Mouse (Mus musculus) hindbrain, embryonic 12.5 days (tissue): ENCODE measurements around the gene Cpne9. TPM values are rescaled to one million over a fixed set of nuclear protein-coding genes. Genes with fewer than 3 reads are reported as not detected.

Experiments
- ATAC-seq: fragments of 200-750 bp; cut with Nextera tagmentation; 2 replicates; pipeline ENCODE4 v1.8.0; 2017; ENCODE audit warnings: moderate TSS enrichment; ENCODE audit not compliant: low FRiP score
- H3K27ac ChIP-seq: fragments of 300-500 bp; sonication (generic); 2 replicates; pipeline ENCODE4 v1.5.1; 2016; ENCODE audit warnings: mild to moderate bottlenecking
- H3K27me3 ChIP-seq: fragments of 300-500 bp; sonication (generic); 2 replicates; pipeline ENCODE4 v1.6.1; 2016; ENCODE audit warnings: mild to moderate bottlenecking
- H3K36me3 ChIP-seq: fragments of 300-500 bp; sonication (generic); 2 replicates; pipeline ENCODE4 v1.6.1; 2016; ENCODE audit warnings: mild to moderate bottlenecking
- H3K4me1 ChIP-seq: fragments of 300-500 bp; sonication (generic); 2 replicates; pipeline ENCODE4 v1.6.1; 2016
- H3K4me2 ChIP-seq: fragments of 300-500 bp; sonication (generic); replicated peaks from 2 replicates; pipeline ENCODE4 v1.6.1; 2016; ENCODE audit warnings: mild to moderate bottlenecking
- H3K4me3 ChIP-seq: fragments of 300-500 bp; sonication (generic); 2 replicates; pipeline ENCODE4 v1.5.1; 2016; ENCODE audit warnings: mild to moderate bottlenecking
- H3K9ac ChIP-seq: fragments of 300-500 bp; sonication (generic); 2 replicates; pipeline ENCODE4 v1.6.1; 2016; ENCODE audit warnings: mild to moderate bottlenecking, moderate library complexity
- H3K9me3 ChIP-seq: fragments of 300-500 bp; sonication (generic); replicated peaks from 2 replicates; pipeline ENCODE4 v1.6.1; 2016; ENCODE audit warnings: mild to moderate bottlenecking
- WGBS: fragments of 180-500 bp; shearing (Covaris S2); methylation state at CpG from one replicate; pipeline ENCODE4 v1.1.7; 2016; 5-methylcytosine and 5-hydroxymethylcytosine counted together
- polyA plus RNA-seq: library from polyadenylated mRNA; unstranded; fragments of >200 nt; fragmentation: Nextera tagmentation; extraction: Ambion mirVana; gene quantifications from 2 replicates; pipeline ENCODE4 v1.2.1, GENCODE M21; 2016

Cpne9 gene
- polyA plus RNA-seq, 1 experiment from 2014 or later, result 0.39 TPM

DNA sequence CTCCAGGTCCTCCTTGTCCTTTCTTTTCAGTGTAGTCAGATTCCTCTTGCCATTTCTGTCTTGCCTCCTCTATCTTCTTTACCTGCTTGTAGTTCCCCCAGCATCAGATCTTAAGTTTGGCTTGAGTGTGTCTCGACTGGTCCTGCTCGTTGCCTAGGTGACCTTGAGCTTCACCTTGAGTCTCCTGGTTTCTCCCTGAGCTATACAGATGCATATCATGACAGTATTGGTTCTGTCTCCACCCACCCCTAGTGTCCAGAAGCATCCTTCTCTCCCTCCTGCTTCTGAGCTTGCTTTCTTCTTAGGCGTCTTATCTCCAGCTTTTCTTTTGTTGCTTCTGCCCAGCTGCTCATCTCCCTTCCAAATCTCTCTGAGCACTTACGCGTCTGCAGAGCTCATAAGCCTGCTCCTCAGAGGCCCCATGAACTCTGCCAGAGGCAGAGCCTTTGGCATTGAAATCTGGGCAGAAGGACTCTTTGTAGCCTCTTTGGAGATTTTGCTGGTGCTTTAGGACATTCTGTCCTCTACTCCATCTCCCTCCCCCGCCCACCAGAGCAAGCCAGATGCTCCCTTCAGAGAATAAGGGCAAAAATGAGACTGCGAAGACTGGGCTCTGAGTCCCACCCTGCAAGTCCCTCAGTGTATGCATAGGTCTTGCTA is 15.0 kb upstream of the Cpne9 start:
- 93% methylated on average over 7 of the region's 7 CpGs for WGBS
- no peak overlapping the region for H3K4me3 ChIP-seq
- H3K4me1 ChIP-seq, result no peaks in the 10 kb centered on the region
- H3K27me3 ChIP-seq, result no peaks in the 10 kb centered on the region
- no peak for ATAC-seq
- peaks cover 93% of the 10 kb centered on the region for H3K36me3 ChIP-seq
- no peak overlapping the region for H3K9ac ChIP-seq
- no peak overlapping the region for H3K27ac ChIP-seq
- no peaks in the 10 kb centered on the region for H3K9me3 ChIP-seq
- H3K4me2 ChIP-seq, result no peak overlapping the region

DNA sequence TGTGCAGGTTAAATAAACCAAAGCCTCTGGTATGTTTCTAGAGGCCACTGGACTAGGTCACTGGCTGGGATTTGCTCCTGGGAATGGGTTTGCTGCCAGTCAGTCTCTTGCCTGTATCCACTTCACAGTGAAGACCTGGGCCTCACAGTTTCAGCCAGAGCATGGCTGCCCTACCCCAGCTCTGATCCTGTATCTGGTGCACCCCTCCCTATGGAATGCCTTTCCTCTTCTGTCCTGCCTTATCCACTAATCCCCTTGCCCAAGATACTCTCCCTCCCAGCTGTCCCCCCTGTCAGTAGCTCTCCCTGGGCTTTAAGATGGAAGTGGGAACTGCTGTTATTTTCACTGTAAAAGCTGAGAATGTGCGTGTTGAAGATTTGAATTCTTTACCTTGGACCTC is 14.1 kb upstream of the Cpne9 start:
- H3K9ac ChIP-seq, result no peak overlapping the region
- ATAC-seq, result no peak
- H3K27me3 ChIP-seq, result no peaks in the 10 kb centered on the region
- no peaks in the 10 kb centered on the region for H3K4me1 ChIP-seq
- H3K4me2 ChIP-seq, result no peak overlapping the region
- H3K9me3 ChIP-seq, result no peaks in the 10 kb centered on the region
- 96% methylated on average over 1 of the region's 1 CpGs for WGBS
- H3K4me3 ChIP-seq, result no peak overlapping the region
- H3K27ac ChIP-seq, result no peak overlapping the region
- peaks cover 90% of the 10 kb centered on the region for H3K36me3 ChIP-seq

DNA sequence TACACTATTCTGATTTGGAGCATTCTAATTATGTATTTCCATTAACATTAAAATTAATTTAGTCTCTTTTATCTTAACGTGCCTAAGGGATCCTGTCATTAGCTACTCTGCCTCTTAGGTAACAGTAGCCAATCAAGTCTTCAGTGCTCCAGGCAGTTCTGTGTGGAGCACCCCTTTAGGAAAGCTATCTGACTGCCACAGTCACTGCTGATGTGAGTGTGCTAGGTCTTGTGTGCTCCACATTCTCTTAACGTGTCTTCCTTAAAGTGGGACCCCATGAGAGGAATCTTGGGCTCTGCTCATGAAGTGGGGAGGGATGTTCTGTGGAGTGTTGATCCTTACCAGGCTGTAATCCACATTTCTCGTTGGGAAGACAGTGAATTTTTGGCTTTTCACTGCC is 9.7 kb upstream of the Cpne9 start:
- no peak for ATAC-seq
- 88% methylated on average over 3 of the region's 3 CpGs for WGBS

DNA sequence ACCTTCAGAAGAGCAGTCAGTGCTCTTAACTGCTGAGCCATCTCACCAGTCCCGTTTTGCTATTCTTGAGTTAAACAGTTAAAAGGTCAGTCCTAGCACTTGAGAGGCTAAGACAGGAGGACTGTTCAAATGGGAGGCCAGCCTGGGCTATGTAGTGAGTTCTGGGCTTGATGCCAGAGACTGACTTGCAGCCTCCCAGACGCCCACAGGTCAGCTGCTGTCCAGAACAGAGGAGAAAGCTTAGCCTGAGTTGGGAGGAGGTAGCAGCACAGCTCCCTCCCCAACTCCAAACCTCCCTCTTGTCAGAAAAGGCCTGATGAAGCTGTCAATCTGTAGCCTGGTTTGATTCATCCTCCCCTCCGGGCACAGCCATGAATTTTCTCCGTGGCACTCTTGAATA is 5.3 kb upstream of the Cpne9 start:
- Histone ChIP-seq H3K36me3 (peaks cover 43% of the 10 kb centered on the region), H3K27me3 (peaks cover 14% of the 10 kb centered on the region), H3K9ac (no peak overlapping the region), H3K4me3 (no peak overlapping the region), H3K4me1 (peaks cover 2% of the 10 kb centered on the region), H3K27ac (no peak overlapping the region), H3K4me2 (no peak overlapping the region), H3K9me3 (no peaks in the 10 kb centered on the region)
- no peak for ATAC-seq
- WGBS, result 70% methylated on average over 4 of the region's 4 CpGs

More for the DNA sequence above, 9.7 kb upstream of the Cpne9 start:
- Histone ChIP-seq H3K4me3 (no peak overlapping the region), H3K9ac (no peak overlapping the region), H3K4me2 (no peak overlapping the region), H3K9me3 (no peaks in the 10 kb centered on the region), H3K27ac (no peak overlapping the region), H3K36me3 (peaks cover 77% of the 10 kb centered on the region), H3K4me1 (no peaks in the 10 kb centered on the region), H3K27me3 (no peaks in the 10 kb centered on the region)

DNA sequence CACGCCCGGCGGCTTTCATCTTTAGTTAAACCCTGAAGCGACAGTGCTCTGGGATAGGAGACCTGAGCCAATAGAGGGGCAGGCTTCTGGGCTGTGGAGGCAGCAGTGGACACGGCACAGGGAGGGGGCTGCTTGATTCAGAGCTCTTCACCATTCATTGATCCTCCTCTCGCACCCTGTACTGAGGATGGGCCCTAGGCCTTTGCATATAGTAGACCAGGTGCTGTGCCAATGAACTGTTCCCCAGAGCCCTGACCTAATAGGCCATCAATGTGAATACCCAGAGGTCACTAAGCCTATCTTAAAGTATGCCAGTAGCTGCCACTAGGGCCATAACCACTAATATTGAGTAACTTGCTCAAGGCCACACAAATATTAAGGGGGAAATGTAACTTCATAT is 431 bp upstream of the Cpne9 start:
- Histone ChIP-seq H3K4me3 (0 out of 2 replicates have a peak overlapping the region, but pooled peaks have one; percentile 31), H3K4me2 (peak overlapping the region; percentile 61), H3K36me3 (peaks cover 11% of the 10 kb centered on the region; the same call in 1 of the 2 replicates), H3K27me3 (peaks cover 51% of the 10 kb centered on the region), H3K9ac (no peak overlapping the region), H3K27ac (no peak overlapping the region), H3K9me3 (no peaks in the 10 kb centered on the region), H3K4me1 (peaks cover 16% of the 10 kb centered on the region)
- ATAC-seq, result peak; percentile 43; the same call in 1 of the 2 replicates
- 62% methylated on average over 6 of the region's 6 CpGs for WGBS

DNA sequence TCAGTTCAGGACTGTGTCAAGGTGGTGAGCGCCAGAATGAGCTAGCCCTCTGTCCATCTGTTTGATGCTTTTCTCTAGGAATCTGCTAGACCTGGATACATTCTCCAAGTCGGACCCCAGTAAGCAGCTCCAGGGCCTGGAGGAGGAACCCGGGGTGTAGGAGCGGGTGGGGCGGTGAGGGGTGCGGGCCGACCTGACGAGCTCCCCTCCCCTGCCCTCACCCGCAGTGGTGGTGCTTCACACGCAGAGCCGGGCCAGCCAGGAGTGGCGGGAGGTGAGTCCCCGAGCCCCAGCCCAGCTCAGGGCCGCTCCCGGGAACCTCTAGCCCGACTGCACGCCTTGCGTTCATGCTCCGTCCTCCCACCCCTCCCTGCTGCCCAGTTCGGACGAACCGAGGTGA is 862 bp downstream of the Cpne9 start:
- Histone ChIP-seq H3K4me3 (peak overlapping the region; percentile 31), H3K9me3 (no peaks in the 10 kb centered on the region), H3K36me3 (peaks cover 7% of the 10 kb centered on the region; the same call in 1 of the 2 replicates), H3K4me2 (peak overlapping the region; percentile 61), H3K27me3 (peaks cover 51% of the 10 kb centered on the region), H3K27ac (no peak overlapping the region), H3K4me1 (peaks cover 16% of the 10 kb centered on the region), H3K9ac (no peak overlapping the region)
- peak; percentile 29; the same call in 1 of the 2 replicates for ATAC-seq
- WGBS, result 0% methylated on average over 22 of the region's 22 CpGs

DNA sequence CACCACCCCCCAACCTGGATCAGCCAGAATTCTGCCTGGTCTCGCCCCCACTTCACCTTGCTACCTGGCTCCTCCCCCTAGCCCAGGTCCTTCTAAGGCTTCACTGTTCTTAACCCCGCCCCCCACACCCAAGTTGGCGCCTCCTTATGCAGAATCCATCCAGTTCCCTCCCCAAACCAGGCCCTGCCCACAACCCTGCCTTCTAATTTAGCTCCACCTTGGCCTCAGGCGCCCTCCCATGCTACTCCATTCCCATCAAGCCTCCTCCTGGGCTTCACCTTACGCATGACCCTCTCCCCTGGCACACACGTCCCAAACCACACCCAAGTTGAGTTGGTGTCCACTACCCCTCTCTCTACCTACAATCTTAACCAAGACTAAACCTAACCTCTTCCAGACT is 1.4 kb downstream of the Cpne9 start:
- Histone ChIP-seq H3K9ac (no peak overlapping the region), H3K4me2 (peak overlapping the region; percentile 61), H3K4me3 (no peak overlapping the region), H3K36me3 (0 out of 2 replicates have a peak, but pooled peaks cover 5% of the 10 kb centered on the region), H3K27me3 (peaks cover 51% of the 10 kb centered on the region), H3K27ac (no peak overlapping the region), H3K4me1 (peaks cover 16% of the 10 kb centered on the region), H3K9me3 (no peaks in the 10 kb centered on the region)
- 5% methylated on average over 6 of the region's 6 CpGs for WGBS
- no peak for ATAC-seq

DNA sequence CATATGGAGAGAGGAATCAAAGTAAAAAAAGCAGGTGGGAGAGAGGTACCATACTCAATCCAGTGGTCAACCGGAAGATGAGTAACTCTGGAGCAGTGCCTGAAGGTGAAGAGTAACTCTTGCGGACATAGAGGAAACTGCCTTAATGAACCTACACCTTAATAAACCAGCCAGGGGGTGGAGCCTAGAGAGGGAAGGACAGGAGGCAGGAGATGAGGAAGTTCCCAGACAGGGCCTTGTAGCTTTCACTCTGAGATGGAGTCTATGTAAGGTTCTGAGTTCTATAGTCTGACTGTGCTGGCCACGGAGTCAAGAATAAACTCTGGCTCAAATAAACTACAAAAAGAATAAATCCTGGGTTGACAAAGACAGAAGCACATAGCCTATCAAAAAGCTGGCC is 2.8 kb downstream of the Cpne9 start:
- H3K36me3 ChIP-seq, result 0 out of 2 replicates have a peak, but pooled peaks cover 5% of the 10 kb centered on the region
- no peak for ATAC-seq
- 81% methylated on average over 3 of the region's 3 CpGs for WGBS
- H3K4me2 ChIP-seq, result no peak overlapping the region
- no peak overlapping the region for H3K27ac ChIP-seq
- H3K4me1 ChIP-seq, result peaks cover 16% of the 10 kb centered on the region
- no peak overlapping the region for H3K4me3 ChIP-seq
- H3K27me3 ChIP-seq, result peaks cover 51% of the 10 kb centered on the region
- H3K9ac ChIP-seq, result no peak overlapping the region
- H3K9me3 ChIP-seq, result no peaks in the 10 kb centered on the region

DNA sequence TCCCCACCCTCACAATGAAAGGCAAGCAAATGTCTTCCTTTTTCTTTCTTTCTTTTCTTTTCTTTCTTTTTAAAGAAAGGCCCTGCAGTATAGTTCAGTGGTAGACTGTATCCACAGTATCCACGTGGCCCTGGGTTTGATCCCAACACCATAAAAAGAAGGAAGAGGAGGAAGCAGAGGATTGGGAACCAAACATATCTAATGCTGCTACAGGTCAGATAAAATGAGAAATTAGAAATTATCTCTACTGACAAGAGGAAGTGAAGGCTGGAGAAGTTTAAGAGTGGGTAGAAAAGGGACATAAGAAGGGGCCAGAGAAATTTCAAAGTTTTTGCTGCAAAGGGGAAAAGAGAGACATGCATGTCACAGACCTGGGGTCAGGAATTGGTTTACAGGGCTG is 4.2 kb downstream of the Cpne9 start:
- no peak overlapping the region for H3K4me2 ChIP-seq
- H3K27ac ChIP-seq, result no peak overlapping the region
- no peaks in the 10 kb centered on the region for H3K9me3 ChIP-seq
- ATAC-seq, result no peak
- peaks cover 16% of the 10 kb centered on the region for H3K4me1 ChIP-seq
- H3K36me3 ChIP-seq, result no peaks in the 10 kb centered on the region
- H3K9ac ChIP-seq, result no peak overlapping the region
- peaks cover 42% of the 10 kb centered on the region for H3K27me3 ChIP-seq
- 53% methylated on average over 1 of the region's 1 CpGs for WGBS
- H3K4me3 ChIP-seq, result no peak overlapping the region

DNA sequence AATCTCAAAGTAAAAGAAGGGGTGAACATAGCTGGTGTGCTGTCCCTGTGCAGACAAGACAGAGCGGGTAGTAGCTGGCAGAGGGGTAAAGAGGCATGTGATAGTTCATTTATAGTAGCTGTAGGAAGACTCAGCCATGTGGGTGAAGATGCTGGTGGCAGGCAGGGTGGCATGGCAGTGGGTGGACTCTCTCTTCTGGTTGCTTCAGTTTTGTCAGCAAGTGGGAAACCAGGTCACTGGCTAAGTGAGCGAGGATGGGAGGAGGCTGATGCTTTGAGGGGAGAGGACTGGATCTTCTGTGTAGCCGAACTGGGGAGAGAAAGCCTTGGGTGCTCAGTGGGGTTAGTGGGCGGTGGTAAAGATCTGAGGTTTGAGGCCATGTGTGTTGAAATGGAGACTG is 5.1 kb downstream of the Cpne9 start:
- Histone ChIP-seq H3K4me3 (no peak overlapping the region), H3K27me3 (peaks cover 34% of the 10 kb centered on the region), H3K4me1 (peaks cover 10% of the 10 kb centered on the region), H3K4me2 (no peak overlapping the region), H3K36me3 (no peaks in the 10 kb centered on the region), H3K27ac (no peak overlapping the region), H3K9ac (no peak overlapping the region), H3K9me3 (no peaks in the 10 kb centered on the region)
- 70% methylated on average over 4 of the region's 4 CpGs for WGBS
- no peak for ATAC-seq

DNA sequence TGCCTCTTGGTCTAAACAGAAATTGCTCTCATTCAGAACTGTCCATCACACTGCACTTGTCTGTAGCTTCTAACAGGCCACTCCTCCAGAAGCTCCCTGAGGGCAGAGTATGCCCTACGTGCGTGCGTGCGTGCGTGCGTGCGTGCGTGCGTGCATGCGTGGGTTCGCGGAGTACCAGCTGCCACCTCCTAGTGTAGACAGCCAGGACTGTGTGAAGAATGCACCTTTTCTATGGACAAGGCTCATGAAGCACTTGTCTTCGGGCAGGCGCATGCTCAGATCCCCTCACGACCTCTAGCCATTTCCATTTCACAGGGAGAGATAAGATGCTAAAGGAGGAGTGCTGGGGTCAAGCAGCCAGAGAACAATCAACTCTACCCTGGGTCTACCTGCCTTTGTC is 7.2 kb downstream of the Cpne9 start:
- H3K36me3 ChIP-seq, result no peaks in the 10 kb centered on the region
- H3K9me3 ChIP-seq, result no peaks in the 10 kb centered on the region
- no peak overlapping the region for H3K4me2 ChIP-seq
- no peak for ATAC-seq
- 92% methylated on average over 15 of the region's 15 CpGs for WGBS
- H3K4me1 ChIP-seq, result no peaks in the 10 kb centered on the region
- H3K27me3 ChIP-seq, result peaks cover 13% of the 10 kb centered on the region
- no peak overlapping the region for H3K4me3 ChIP-seq
- no peak overlapping the region for H3K27ac ChIP-seq
- H3K9ac ChIP-seq, result no peak overlapping the region

DNA sequence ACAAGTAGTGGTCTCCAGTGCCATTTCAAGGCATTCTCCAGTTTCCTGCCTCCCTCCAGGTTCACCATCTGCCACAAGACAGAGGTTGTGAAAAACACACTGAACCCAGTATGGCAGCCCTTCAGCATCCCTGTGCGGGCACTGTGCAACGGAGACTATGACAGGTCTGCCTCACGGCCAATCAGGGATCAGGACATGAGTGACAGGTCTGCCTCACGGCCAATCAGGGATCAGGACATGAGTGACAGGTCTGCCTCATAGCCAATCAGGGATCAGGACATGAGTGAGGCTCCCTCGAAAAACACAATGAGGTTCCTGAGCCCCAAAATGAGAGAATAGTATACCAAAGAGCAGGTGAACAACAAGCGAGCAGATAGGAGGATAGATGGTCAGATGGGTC is 8.2 kb downstream of the Cpne9 start:
- WGBS, result 62% methylated on average over 6 of the region's 6 CpGs
- no peak for ATAC-seq
- no peaks in the 10 kb centered on the region for H3K9me3 ChIP-seq
- H3K36me3 ChIP-seq, result no peaks in the 10 kb centered on the region
- no peak overlapping the region for H3K4me3 ChIP-seq
- H3K4me2 ChIP-seq, result no peak overlapping the region
- no peaks in the 10 kb centered on the region for H3K4me1 ChIP-seq
- H3K27ac ChIP-seq, result no peak overlapping the region
- H3K27me3 ChIP-seq, result peaks cover 3% of the 10 kb centered on the region; the same call in 1 of the 2 replicates
- no peak overlapping the region for H3K9ac ChIP-seq

DNA sequence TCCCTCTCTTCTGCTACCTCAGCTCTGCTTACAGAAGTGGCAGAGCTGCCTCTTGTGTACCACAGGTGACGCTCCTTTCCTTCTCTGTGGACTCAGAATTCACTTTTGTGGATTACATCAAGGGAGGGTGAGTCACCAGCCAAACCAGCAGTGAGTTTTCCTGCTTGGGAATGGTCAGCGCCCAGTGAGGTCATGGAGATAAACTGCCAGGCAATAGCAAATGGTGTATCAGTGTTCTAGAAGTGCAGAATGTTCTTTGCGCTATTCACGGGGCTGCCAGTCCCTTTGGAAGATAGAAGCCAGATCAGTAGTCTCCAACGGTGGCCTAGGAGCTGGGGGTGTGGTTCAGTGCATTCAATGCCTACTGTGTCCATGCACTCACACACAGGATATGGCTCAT is 10.8 kb downstream of the Cpne9 start:
- Histone ChIP-seq H3K4me3 (no peak overlapping the region), H3K27ac (no peak overlapping the region), H3K36me3 (no peaks in the 10 kb centered on the region), H3K4me1 (no peaks in the 10 kb centered on the region), H3K9ac (no peak overlapping the region), H3K9me3 (no peaks in the 10 kb centered on the region), H3K4me2 (no peak overlapping the region), H3K27me3 (no peaks in the 10 kb centered on the region)
- 75% methylated on average over 5 of the region's 5 CpGs for WGBS
- ATAC-seq, result no peak
